Mouse (Mus musculus) mature B cell (primary cell): ENCODE data around the gene Mrps18a.

ENCODE experiments used
- in situ Hi-C: fragments of 300-500 bp; cut with MboI; formaldehyde crosslinking; loops from 2 replicates; pipeline ENCODE4 v1.14.3; 2019

The Mrps18a gene

DNA sequence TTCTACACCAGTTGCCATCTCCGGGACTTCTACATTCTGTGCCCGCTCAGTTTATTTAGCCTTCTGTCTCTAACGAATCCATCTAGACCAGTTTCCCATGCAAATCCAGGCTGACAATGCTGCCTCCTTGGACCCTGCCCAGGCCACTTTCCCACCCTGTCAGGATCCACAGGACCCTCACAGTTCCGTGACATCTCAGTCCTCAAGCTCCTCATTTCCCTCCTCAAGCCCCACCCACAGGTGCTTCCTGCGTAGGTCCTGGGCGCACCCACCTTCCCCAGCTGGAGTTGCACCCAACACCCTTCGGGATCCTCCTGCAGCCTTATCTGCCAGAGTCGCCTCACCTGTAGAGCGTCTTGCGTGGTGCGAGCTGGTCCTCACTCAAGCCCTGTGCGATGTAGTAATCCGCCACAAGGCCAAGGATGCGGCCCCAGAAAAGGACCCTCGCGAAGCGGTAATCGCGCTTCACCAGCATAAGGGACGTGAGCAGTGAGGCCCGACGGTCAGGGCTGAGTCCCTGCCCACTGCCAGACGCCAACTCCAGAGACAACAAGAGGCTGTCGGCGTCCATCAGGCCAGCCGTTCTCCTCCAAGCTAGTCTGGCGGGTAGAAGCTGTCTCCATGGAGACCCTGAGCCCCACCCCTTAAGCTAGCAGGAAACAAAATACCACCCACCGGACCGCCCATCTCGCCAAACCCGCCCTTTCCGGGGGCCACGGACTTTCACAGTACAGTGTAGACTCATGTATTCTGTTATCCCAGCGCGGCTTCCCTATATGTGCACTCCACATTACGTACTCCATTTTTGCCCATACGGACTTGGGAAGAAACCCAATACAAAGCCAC, 33.0 kb downstream of the Mrps18a start, which contains the start of gene Rsph9:
TSS of gene Rsph9 (minus strand) at position 639 of the 846 bp plus-strand sequence.
- in situ Hi-C loops: no loop called here

DNA sequence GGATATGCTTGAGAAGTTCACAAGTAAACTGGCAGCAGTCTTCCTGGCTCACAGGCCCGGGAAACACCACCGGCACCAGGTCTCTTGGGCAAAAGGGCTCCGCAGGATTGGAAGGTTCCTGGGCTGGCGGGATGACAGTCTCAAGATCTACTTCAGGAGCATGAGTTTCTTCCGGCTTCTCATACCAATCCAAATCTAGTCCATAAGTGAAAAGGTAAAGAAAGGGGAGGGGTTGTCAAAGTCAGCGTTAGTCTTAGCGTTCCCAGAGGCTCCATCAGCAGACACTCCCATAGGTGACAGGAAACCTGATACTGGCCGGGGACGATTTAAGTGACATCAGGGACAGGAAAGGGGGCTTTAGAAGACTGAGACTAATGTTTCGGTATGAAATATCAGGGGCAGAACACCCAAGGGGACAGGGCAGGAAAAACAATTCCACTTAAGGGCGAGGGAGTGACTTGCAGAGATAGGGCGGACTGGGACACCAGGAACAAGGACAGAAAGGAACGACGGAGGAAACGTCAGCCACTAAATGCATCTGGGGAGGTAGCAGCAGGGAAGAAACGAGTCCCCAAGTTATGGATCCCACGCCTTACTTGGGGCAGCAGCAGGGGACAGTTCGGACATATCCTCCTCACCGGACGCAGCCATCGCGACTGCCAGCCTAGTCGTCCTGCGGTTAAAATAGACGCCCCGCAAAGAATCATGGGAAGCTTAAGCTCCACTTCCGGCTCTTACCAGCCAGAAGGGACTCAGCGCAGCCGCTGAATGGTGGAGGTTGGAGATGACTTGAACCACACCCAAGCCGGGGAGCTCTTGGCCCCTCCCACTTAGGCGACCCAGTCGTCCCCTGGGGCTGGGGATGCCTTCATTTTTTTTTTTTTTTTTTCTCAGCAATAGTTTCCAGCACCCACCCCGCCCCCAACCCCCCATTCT, 42.3 kb downstream of the Mrps18a start, which contains the start of gene Mad2l1bp:
TSS of gene Mad2l1bp (minus strand) at position 707 of the 936 bp plus-strand sequence.
- in situ Hi-C loops: no loop called here

DNA sequence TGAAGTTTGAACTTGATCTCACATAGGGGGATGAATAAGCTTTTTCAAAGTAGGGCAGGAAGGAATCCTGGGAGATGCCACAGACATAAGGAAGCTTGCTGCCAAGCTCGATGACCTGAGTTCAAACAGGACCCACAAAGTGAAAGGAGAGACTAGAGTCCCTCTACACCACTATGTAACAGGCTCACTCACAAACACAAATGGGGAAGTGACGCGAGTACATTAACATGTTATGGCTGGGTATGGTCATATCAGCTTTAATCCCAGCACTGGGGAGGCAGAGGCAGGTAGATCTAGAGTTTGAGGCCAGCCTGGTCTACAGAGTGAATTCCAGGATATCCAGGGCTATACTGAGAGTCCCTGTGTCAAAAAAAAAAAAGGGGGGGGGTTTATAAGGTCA, 43.5 kb downstream of the Mrps18a start:
- in situ Hi-C loops: no loop called here

DNA sequence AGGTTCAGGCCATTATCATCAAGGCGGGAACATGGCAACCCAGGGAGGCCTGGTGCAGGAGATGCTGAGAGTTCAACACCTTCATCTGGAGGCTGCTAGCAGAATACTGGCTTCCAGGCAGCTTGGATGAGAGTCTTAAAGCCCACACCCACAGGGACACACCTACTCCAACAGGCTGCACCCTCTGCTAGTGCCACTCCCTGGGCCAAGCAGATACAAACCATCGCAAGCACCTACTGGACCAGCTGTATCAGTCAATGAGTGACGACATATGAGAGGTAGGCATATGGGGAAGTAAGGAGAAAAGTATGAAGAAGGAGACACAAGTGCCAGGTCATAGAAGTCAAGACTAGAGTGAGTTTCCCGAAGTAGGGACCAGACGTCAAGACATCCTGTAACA, 45.9 kb downstream of the Mrps18a start:
- in situ Hi-C loops: no loop called here

DNA sequence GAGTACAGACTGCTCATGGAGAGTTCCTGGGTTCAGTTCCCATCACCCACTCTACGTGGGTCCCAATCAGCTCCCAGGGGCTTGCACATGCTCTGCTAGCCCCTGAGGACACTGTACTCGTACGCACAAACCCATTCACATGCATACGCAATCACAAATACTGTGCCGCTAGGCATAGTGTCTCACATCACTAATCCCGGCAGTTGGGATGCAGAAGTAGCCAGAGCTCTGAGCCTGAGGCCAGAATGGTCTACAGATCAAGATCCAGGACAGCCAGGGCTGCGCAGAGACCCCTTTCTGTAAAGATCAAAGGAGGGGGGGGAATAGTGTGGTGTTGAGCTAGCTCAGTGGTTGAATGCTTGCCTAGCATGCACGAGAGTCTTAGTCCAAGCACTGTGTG, 46.3 kb downstream of the Mrps18a start:
- in situ Hi-C loops: no loop called here

DNA sequence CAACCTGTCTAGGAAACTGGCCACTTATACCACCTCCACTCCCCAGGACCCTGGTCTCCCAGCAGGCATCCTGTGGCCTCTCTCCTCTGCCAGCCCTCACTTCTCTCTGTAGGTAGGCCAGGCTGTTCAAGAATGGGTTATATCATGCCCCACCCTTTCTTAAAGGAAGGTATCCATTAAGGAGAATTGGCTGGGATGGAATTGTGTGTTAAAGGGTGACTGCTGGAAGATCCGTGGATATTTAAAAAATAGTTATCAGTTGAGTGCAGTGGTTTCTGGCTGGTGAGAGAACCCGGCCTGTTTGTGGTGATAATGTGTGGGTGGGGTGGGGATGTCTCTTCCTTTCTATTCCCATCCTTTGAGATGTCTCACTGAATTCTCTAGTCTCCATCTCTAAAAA, 48.5 kb downstream of the Mrps18a start:
- in situ Hi-C loops: no loop called here

DNA sequence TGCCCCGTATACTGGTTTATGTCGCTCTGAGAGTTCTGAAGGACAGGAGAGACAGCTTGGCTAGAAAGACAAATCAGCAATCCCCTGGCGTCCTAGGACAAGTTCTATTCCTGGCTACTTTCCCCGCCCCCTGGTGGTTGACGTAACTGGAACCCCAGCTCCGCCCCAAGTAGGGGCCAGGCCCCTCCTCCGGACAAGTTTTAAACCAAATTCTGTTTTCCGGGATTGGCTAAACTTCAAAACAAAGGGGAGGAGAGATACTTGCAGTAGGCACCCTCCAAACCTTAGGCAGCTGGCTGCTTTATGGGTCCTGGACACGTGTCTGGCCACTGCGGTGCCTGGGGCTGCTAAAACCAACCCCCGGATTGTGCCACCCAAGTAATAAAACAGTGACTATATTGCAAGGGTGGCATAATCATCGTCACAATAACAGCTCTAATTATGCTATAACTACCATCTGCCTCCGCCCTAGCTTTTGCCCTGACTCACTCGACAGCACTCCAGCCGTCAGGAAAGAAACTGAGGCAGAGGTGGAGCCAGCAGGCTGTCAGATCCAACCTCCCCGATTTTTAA, 49.4 kb downstream of the Mrps18a start:
- in situ Hi-C loops: no loop called here

DNA sequence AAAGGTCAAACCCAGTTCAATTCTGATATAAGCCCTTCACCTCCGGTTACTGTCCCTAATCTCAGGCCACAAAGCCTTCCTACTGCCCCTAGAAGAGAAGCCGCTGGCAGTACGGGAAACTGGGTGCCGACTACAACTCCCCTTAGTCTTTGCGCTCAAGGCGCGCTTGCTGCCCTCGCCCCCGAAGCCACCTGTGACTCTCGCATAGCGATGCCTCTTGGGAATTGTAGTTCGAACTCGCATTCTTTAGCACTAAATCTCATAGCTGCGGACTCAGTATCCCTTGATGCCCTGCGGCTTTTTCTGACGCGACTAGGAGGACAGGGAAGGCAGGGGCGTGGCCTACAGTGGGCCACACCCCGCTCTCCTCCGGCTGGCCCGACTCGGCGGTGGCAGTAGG, 49.9 kb downstream of the Mrps18a start, which contains the start of gene Gtpbp2:
TSS of gene Gtpbp2 (plus strand) at position 347 of the 400 bp plus-strand sequence.
- in situ Hi-C loops: no loop called here

DNA sequence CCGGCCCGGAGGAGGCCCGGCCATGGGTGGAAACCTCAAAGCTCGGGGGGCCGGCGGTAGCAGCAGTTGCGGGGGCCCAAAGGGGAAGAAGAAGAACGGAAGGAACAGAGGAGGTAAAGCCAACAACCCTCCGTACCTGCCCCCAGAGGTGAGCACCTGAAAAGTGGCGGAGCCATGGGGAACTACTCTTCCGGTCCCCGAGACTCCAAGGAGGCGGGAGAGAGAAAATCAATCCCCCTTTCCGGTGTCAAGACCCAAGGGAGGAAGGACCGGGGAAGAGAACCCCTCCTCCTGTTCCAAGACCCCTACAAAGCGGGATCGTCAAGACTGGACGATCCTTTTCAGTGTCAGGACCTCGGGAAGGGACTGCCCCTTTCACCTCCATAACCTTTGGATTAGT, 50.4 kb downstream of the Mrps18a start:
- in situ Hi-C loops: no loop called here

DNA sequence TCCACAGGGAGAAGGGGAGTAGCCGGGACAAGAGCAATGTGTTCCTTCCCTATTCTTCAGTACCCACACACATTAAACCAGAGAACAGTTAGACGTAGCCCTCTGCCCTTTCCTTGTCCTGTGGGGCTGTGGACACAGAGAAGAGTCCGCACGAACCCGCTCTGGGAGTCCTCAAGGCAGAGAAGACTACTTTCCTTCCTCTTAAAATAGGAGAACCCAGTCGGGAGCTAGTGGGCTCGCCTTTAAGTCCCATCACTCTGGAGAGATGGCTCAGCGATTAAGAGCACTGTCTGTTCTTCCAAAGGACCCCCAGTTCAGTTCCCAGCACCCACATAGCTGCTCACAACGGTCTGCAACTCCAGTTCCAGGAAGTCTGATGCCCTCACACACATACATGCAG, 50.9 kb downstream of the Mrps18a start:
- in situ Hi-C loops: no loop called here

DNA sequence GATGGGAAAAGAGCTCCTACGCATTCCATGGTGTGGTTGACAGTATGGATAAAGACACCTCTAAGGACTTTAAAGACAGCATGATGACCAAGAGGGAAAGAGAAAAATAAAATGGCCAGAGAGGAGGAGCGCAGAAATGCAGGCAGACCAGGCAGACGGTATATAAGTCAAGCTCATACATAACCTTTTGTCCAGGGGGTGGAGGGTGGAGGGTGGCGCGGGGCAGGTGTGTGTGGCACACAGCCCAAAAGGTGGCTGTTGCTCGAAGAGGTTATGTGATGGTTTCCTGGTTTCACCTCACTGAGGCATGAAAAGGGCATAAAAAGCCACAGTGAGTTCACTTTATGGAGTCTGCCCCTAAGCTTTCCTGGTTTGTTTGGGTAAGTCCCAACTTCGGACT, 51.8 kb downstream of the Mrps18a start:
- in situ Hi-C loops: no loop called here

DNA sequence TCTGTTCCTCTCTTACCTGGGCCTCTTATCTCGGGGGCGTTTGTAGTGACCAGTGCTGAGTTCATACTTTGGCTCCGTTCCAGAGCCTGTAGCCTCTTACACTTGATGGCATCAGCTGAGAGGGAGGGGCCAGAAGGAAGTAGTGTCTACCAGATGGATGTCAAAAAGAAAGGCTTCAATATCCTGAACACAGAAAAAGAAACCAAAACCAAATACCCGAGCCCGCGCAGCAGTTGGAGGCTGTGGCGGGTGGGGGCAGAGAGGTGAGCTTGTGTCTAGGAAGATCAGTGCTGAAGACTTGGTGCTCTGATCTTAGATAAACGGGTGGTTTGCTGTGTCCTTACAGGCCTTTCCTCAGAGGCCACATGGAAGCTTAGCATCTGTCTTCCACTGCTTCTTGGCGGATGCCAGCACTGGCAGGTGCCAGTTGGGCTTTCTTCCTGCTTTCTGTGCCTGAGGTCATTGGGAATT, 52.2 kb downstream of the Mrps18a start:
- in situ Hi-C loops: no loop called here

DNA sequence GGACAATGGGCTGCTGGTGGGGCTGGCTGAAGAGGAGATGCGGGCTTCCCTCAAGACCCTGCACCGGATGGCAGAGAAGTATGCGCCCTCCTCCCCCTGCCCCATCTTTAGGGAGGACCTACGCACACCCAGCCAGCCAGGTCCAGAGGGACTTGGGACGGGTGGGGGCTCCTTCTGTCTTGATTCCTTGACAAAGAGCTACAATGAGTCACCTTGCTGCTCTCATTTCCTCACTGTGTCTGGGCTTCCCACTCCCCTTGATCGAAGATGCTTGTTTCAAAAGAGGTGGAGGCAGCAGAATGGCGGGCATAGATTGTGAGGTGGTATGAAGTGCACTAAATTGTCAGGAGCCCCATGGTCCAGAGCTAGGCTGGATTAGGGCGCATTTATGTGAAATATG, 53.5 kb downstream of the Mrps18a start:
- in situ Hi-C loops: no loop called here

DNA sequence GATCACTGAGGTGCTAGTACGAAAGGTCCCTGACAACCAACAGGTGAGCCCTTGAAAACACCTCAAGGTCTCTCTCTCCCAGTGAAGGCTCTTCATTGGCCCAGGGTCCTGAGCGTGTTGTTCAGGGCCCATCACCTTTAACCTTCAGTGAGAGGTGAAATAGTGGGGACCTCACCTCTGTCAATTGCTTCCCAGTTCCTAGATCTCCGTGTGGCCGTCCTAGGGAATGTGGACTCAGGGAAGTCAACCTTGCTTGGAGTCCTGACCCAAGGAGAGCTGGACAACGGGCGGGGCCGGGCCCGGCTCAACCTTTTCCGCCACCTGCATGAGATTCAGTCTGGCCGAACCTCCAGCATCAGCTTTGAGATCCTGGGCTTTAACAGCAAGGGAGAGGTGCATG, 54.0 kb downstream of the Mrps18a start:
- in situ Hi-C loops: no loop called here

DNA sequence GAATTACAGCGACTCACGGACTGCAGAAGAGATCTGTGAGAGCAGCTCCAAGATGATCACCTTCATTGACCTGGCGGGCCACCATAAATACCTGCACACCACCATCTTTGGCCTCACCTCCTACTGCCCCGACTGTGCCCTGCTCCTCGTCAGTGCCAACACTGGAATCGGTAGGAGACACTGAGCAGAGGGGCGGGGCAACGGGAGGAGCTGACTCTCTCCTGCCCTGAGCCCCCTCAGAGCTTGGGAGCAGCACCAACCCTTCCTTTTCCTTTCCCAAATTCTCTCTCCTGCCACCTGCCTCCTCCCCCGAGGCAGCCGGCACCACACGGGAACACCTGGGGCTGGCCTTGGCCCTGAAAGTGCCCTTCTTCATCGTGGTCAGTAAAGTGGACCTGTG, 54.7 kb downstream of the Mrps18a start:
- in situ Hi-C loops: no loop called here

DNA sequence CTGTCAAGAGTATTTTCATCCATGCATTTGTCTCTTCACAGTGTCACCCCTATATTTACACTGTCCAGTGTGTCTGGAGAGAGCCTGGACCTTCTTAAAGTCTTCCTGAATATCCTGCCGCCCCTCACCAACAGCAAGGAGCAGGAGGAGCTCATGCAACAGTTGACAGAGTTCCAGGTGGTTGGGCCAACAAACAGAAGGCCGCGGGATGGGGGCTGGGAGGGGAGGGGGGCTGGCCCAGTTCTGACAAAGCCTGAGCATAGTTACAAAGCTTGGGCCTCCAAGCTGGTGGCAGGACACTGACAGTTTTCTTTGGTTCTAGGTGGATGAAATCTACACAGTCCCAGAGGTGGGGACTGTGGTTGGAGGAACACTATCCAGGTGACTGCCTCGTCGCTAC, 55.5 kb downstream of the Mrps18a start:
- in situ Hi-C loops: no loop called here

DNA sequence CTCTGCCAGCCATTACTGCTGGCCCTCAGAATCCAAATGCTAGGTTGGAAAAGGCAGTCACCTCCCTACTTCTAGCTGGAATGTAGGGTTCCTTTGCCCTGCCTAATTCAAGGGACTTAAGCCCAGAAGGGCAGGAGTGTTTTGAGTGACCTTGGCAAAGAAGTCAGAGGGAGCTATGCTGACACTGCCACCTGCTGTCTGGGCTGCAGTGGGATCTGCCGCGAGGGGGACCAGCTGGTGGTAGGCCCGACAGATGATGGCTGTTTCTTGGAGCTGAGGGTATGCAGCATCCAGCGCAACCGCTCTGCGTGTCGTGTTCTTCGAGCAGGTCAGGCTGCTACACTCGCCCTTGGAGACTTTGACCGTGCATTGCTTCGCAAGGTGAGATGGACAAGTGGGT, 56.2 kb downstream of the Mrps18a start:
- in situ Hi-C loops: no loop called here

DNA sequence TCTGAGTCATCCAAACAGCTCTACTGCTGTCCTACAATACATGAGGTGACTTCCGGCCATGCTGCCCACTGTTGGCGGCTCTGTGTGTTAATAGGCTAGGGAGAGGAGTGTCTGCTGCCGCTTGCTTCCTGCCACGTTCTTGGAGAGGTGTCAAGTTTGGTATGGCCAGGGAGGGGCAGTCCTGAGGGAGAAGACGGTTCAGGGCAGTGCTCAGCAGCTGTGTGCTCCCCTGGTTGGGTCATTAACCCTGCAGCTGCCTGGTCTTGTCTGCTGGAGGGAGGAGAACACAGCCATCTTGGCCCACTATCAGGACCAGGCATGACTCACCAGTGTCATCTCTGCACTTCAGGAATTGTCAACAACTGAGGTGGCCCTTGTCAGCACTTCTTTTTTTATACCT, 57.5 kb downstream of the Mrps18a start:
- in situ Hi-C loops: no loop called here

DNA sequence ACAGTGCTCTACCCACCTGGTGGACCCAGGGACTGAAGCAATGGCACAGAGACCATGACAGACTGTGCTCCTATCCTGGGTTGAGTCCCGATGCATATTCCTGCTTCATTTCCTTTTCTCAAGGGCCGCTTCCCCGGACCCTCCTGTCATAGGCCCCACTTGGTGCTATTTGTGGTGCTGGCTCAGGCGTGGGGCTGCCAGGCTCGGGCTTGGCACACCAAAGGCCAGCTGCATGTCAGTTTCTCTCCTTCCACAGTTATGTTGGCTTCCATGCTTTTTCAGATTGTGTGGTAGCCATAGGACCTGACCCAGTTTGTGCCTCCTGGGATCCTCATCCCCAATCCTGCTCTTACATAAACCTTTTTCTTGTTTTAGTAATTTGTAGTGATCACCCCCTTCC, 58.0 kb downstream of the Mrps18a start:
- in situ Hi-C loops: no loop called here

DNA sequence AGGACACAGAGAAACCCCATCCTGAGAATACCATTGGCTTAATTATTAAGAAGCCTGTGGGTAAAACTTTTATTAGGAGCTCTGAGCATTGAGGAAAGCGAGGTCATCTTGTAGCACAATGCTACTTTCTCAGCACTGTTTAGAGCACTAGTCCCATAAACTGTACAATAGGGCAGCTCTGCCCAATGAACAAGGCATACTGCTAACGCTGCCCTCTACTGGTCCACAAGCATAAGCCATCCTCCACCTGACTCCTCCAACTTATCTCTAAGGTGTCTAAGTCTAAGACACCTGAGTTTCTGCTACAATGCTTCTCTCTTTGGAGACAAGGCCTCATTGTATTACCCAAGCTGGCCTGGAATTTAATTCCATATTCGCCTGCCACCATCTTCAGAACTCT, 59.8 kb downstream of the Mrps18a start:
- in situ Hi-C loops: no loop called here
